Mouse (Mus musculus): ENCODE measurements around the gene Btbd3.

- TF ChIP-seq POLR2A (IDR thresholded peaks at IDR 0.05; ENCODE audit: borderline replicate concordance, extremely low read depth, low read depth, low read length) (no peak), CTCF (IDR thresholded peaks at IDR 0.05; ENCODE audit: insufficient read depth, low read length) (no peak)
Measured at GRCm38 (mm10) chr2:138274086-138274485, 17.7 kb downstream of the Btbd3 start.
